Mouse (Mus musculus) ES-Bruce4 (cell line): ENCODE data around the gene Glb1l2.

Experiments used
- CTCF ChIP-seq: IDR thresholded peaks from one replicate; pipeline ENCODE4 v1.8.1; 2011; ENCODE audit warnings: low read depth, low read length
- EP300 ChIP-seq: IDR thresholded peaks from 2 replicates; pipeline ENCODE4 v1.6.1; 2011; ENCODE audit warnings: low read depth, low read length; ENCODE audit not compliant: insufficient read depth
- POLR2A ChIP-seq: IDR thresholded peaks from one replicate; pipeline ENCODE4 v1.8.1; 2011; ENCODE audit warnings: low read length; ENCODE audit not compliant: insufficient read depth

GRCm38 (mm10) chr9:26733986-26734385, 72.3 kb downstream of the Glb1l2 start:
- TF ChIP-seq CTCF (no peak), POLR2A (no peak), EP300 (no peak)
